Mouse (Mus musculus) stomach, embryonic 14.5 days (tissue): ENCODE measurements around the gene Slc12a5. TPM values are rescaled to one million over a fixed set of nuclear protein-coding genes. Genes with fewer than 3 reads are reported as not detected.

Experiments
- ATAC-seq: fragments of 200-750 bp; cut with Nextera tagmentation; 2 replicates; pipeline ENCODE4 v1.8.0; 2017; ENCODE audit warnings: low read depth, moderate TSS enrichment; ENCODE audit not compliant: insufficient number of reproducible peaks, insufficient read depth, low FRiP score
- H3K27ac ChIP-seq: fragments of 300-500 bp; sonication (generic); 2 replicates; pipeline ENCODE4 v1.5.1; 2014; ENCODE audit warnings: mild to moderate bottlenecking, low read length, moderate library complexity, mixed read lengths
- H3K27me3 ChIP-seq: fragments of 300-500 bp; sonication (generic); 2 replicates; pipeline ENCODE4 v1.6.1; 2014; ENCODE audit warnings: low read length, control low read depth, mixed read lengths; ENCODE audit not compliant: control insufficient read depth, insufficient read depth
- H3K36me3 ChIP-seq: fragments of 300-500 bp; sonication (generic); 2 replicates; pipeline ENCODE4 v1.6.1; 2014; ENCODE audit warnings: mild to moderate bottlenecking, control low read depth, low read length, moderate library complexity, mixed read lengths; ENCODE audit not compliant: control insufficient read depth, insufficient read depth
- H3K4me1 ChIP-seq: fragments of 300-500 bp; sonication (generic); 2 replicates; pipeline ENCODE4 v1.6.1; 2014; ENCODE audit warnings: low read length, control low read depth, mixed read lengths; ENCODE audit not compliant: control insufficient read depth, insufficient read depth
- H3K4me2 ChIP-seq: fragments of 300-500 bp; sonication (generic); replicated peaks from 2 replicates; pipeline ENCODE4 v1.6.1; 2014; ENCODE audit warnings: low read depth, low read length, control low read depth
- H3K4me3 ChIP-seq: fragments of 300-500 bp; sonication (generic); 2 replicates; pipeline ENCODE4 v1.5.1; 2014; ENCODE audit warnings: low read depth, low read length, control low read depth
- H3K9ac ChIP-seq: fragments of 300-500 bp; sonication (generic); replicated peaks from 2 replicates; pipeline ENCODE4 v1.6.1; 2014; ENCODE audit warnings: low read depth, mild to moderate bottlenecking, control low read depth, low read length, moderate library complexity, mixed read lengths
- H3K9me3 ChIP-seq: fragments of 300-500 bp; sonication (generic); 2 replicates; pipeline ENCODE4 v1.6.1; 2016; ENCODE audit warnings: low read depth, low read length, control low read depth; ENCODE audit not compliant: control insufficient read depth
- WGBS: fragments of 180-500 bp; shearing (Covaris S2); extraction: QIAGEN DNeasy Blood & Tissue Kit; methylation state at CpG from one replicate; pipeline ENCODE4 v1.1.7; 2014; 5-methylcytosine and 5-hydroxymethylcytosine counted together
- polyA plus RNA-seq: library from polyadenylated mRNA; unstranded; fragments of >200 nt; fragmentation: Nextera tagmentation; extraction: Ambion mirVana; gene quantifications from 2 replicates; pipeline ENCODE4 v1.2.1, GENCODE M21; 2014

Slc12a5 gene
- polyA plus RNA-seq, 1 experiment from 2014 or later, result 2.1 TPM

- peaks cover 15% of the 10 kb centered on the region; the same call in 1 of the 2 replicates for H3K4me1 ChIP-seq
- 51% methylated on average over 9 of the region's 9 CpGs for WGBS
- no peaks in the 10 kb centered on the region for H3K9me3 ChIP-seq
- no peaks in the 10 kb centered on the region for H3K36me3 ChIP-seq
- H3K4me3 ChIP-seq, result no peak overlapping the region
- ATAC-seq, result no peak
- no peak overlapping the region for H3K27ac ChIP-seq
- H3K9ac ChIP-seq, result no peak overlapping the region
- H3K27me3 ChIP-seq, result peaks cover 29% of the 10 kb centered on the region
- H3K4me2 ChIP-seq, result no peak overlapping the region
Measured at GRCm38 (mm10) chr2:164964242-164964894, 3.8 kb downstream of the Slc12a5 start.

GRCm38 (mm10) chr2:164964981-164965380 is 4.4 kb downstream of the Slc12a5 start:
- Histone ChIP-seq H3K4me3 (no peak overlapping the region), H3K4me2 (no peak overlapping the region), H3K36me3 (no peaks in the 10 kb centered on the region), H3K27me3 (peaks cover 35% of the 10 kb centered on the region), H3K4me1 (peaks cover 15% of the 10 kb centered on the region; the same call in 1 of the 2 replicates), H3K27ac (no peak overlapping the region), H3K9ac (no peak overlapping the region), H3K9me3 (no peaks in the 10 kb centered on the region)
- 90% methylated on average over 1 of the region's 1 CpGs for WGBS
- no peak for ATAC-seq

- ATAC-seq, result no peak
- 16% methylated on average over 8 of the region's 8 CpGs for WGBS
Measured at GRCm38 (mm10) chr2:164966381-164966780, 5.8 kb downstream of the Slc12a5 start.

GRCm38 (mm10) chr2:164967193-164967592 is 6.6 kb downstream of the Slc12a5 start:
- H3K4me1 ChIP-seq, result peaks cover 8% of the 10 kb centered on the region; the same call in 1 of the 2 replicates
- no peaks in the 10 kb centered on the region for H3K9me3 ChIP-seq
- H3K4me2 ChIP-seq, result no peak overlapping the region
- ATAC-seq, result no peak
- no peak overlapping the region for H3K9ac ChIP-seq
- 16% methylated on average over 6 of the region's 6 CpGs for WGBS
- no peaks in the 10 kb centered on the region for H3K36me3 ChIP-seq
- H3K27ac ChIP-seq, result no peak overlapping the region
- no peak overlapping the region for H3K4me3 ChIP-seq
- peaks cover 51% of the 10 kb centered on the region for H3K27me3 ChIP-seq

More at GRCm38 (mm10) chr2:164966381-164966780, 5.8 kb downstream of the Slc12a5 start:
- no peak overlapping the region for H3K27ac ChIP-seq
- no peak overlapping the region for H3K4me3 ChIP-seq
- no peak overlapping the region for H3K4me2 ChIP-seq
- peaks cover 11% of the 10 kb centered on the region; the same call in 1 of the 2 replicates for H3K4me1 ChIP-seq
- peaks cover 49% of the 10 kb centered on the region for H3K27me3 ChIP-seq
- H3K36me3 ChIP-seq, result no peaks in the 10 kb centered on the region
- no peaks in the 10 kb centered on the region for H3K9me3 ChIP-seq
- H3K9ac ChIP-seq, result no peak overlapping the region

- H3K9me3 ChIP-seq, result no peaks in the 10 kb centered on the region
- peak overlapping the region; percentile 54 for H3K4me2 ChIP-seq
- H3K9ac ChIP-seq, result no peak overlapping the region
- peaks cover 51% of the 10 kb centered on the region for H3K27me3 ChIP-seq
- H3K27ac ChIP-seq, result no peak overlapping the region
- 3% methylated on average over 62 of the region's 65 CpGs for WGBS
- no peaks in the 10 kb centered on the region for H3K36me3 ChIP-seq
- peak overlapping the region; percentile 26; the same call in 1 of the 2 replicates for H3K4me3 ChIP-seq
- peaks cover 8% of the 10 kb centered on the region; the same call in 1 of the 2 replicates for H3K4me1 ChIP-seq
- ATAC-seq, result no peak
Measured at GRCm38 (mm10) chr2:164967761-164968440, 7.3 kb downstream of the Slc12a5 start.

GRCm38 (mm10) chr2:164968451-164968851 is 7.8 kb downstream of the Slc12a5 start:
- no peak overlapping the region for H3K27ac ChIP-seq
- peak overlapping the region; percentile 26; the same call in 1 of the 2 replicates for H3K4me3 ChIP-seq
- H3K36me3 ChIP-seq, result no peaks in the 10 kb centered on the region
- no peak for ATAC-seq
- H3K27me3 ChIP-seq, result peaks cover 51% of the 10 kb centered on the region
- under 1% methylated on average over 29 of the region's 29 CpGs for WGBS
- H3K4me2 ChIP-seq, result peak overlapping the region; percentile 54
- no peak overlapping the region for H3K9ac ChIP-seq
- H3K9me3 ChIP-seq, result no peaks in the 10 kb centered on the region
- H3K4me1 ChIP-seq, result peaks cover 8% of the 10 kb centered on the region; the same call in 1 of the 2 replicates

GRCm38 (mm10) chr2:164969348-164969781 is 8.8 kb downstream of the Slc12a5 start:
- Histone ChIP-seq H3K27ac (no peak overlapping the region), H3K27me3 (peaks cover 51% of the 10 kb centered on the region), H3K36me3 (no peaks in the 10 kb centered on the region), H3K4me2 (no peak overlapping the region), H3K9me3 (no peaks in the 10 kb centered on the region), H3K4me3 (no peak overlapping the region), H3K9ac (no peak overlapping the region), H3K4me1 (peaks cover 8% of the 10 kb centered on the region; the same call in 1 of the 2 replicates)
- WGBS, result 4% methylated on average over 21 of the region's 21 CpGs
- no peak for ATAC-seq

- H3K9ac ChIP-seq, result no peak overlapping the region
- no peaks in the 10 kb centered on the region for H3K9me3 ChIP-seq
- no peak overlapping the region for H3K27ac ChIP-seq
- peaks cover 8% of the 10 kb centered on the region; the same call in 1 of the 2 replicates for H3K4me1 ChIP-seq
- 2% methylated on average over 42 of the region's 42 CpGs for WGBS
- no peak for ATAC-seq
- H3K36me3 ChIP-seq, result no peaks in the 10 kb centered on the region
- H3K4me2 ChIP-seq, result peak overlapping the region; percentile 15; the same call in 1 of the 2 replicates
- H3K27me3 ChIP-seq, result peaks cover 51% of the 10 kb centered on the region
- no peak overlapping the region for H3K4me3 ChIP-seq
Measured at GRCm38 (mm10) chr2:164970631-164971196, 10.1 kb downstream of the Slc12a5 start.
